Mouse (Mus musculus): ENCODE measurements around the gene Cacna1e. TPM values are rescaled to one million over a fixed set of nuclear protein-coding genes. Genes with fewer than 3 reads are reported as not detected.

Gene Cacna1e
- polyA plus RNA-seq, 1 experiment from 2014 or later = 0.45 TPM

DNA sequence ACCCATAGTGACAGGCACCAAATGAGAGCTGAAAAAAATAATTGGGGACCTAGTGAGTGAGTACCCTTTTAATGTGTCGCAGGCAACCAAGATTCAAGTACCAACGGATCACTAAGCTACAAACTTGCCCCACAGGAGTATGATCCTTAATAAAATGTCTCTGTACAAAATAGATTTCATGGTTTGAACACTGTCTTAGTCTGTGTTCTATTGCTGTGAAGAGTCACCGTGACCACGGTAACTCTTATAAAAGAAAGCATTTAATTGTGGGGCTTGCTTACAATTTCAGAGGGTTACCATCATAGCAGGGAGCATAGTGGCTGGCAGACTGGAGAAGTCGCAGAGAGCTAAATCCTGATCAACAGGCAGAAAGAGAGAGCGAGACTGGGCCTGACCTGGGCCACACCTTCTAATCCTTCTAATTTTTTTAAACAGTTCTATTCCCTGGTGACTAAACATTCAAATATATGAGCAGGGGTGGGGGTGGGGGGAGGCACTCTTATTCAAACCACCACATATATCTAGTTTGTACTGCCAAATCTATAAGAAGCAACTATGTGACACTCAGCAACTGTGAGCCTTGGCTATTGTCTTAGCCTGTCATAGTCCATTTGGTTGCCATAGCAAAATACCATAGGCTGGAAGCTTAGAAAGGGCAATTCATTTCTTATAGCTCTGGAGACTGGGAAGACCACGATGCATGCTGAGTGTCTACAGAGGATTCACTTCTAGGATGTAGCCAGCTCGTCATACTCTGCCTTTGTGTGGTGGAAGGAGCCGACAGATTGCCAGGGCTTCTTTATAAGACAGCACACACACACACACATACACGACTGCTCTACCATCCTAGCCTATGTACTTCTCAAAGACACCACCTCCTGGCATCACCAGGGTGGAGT is 52.8 kb downstream of the Cacna1e start:
- H3K9ac ChIP-seq = no peak overlapping the region
- 80% methylated on average over 10 of the region's 10 CpGs for WGBS

DNA sequence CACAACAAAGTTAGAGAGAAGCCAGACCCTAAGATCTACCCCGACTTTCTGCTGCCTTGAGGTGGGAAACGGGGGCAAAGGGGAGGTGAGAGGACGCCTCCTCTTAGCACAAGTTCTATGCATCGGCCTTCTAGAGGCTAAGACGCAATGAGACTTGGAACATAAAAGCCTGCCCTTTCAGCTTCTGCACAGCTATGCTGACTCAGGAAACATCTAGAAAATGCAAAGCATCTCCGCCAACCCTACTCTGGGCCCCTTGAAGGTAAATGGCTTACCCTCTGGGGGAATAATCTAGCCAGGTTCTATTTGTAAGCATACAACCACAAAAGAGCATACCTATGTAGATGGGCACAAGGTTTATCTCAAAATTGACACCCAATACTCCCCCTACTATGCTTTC is 54.2 kb downstream of the Cacna1e start:
- Histone ChIP-seq H3K4me1 (no peaks in the 10 kb centered on the region), H3K4me3 (no peak overlapping the region), H3K27me3 (no peaks in the 10 kb centered on the region), H3K9me3 (no peaks in the 10 kb centered on the region), H3K4me2 (no peak overlapping the region), H3K9ac (no peak overlapping the region), H3K36me3 (no peaks in the 10 kb centered on the region), H3K27ac (no peak overlapping the region)
- no peak for ATAC-seq (ENCODE audit: borderline replicate concordance, extremely low read depth, low FRiP score, low TSS enrichment)
- 77% methylated on average over 6 of the region's 6 CpGs for WGBS

More for the DNA sequence above, 52.8 kb downstream of the Cacna1e start:
- no peaks in the 10 kb centered on the region for H3K9me3 ChIP-seq
- no peaks in the 10 kb centered on the region for H3K36me3 ChIP-seq
- no peaks in the 10 kb centered on the region for H3K4me1 ChIP-seq
- no peak for ATAC-seq (ENCODE audit: borderline replicate concordance, extremely low read depth, low FRiP score, low TSS enrichment)
- no peak overlapping the region for H3K27ac ChIP-seq
- no peaks in the 10 kb centered on the region for H3K27me3 ChIP-seq
- no peak overlapping the region for H3K4me3 ChIP-seq
- no peak overlapping the region for H3K4me2 ChIP-seq

DNA sequence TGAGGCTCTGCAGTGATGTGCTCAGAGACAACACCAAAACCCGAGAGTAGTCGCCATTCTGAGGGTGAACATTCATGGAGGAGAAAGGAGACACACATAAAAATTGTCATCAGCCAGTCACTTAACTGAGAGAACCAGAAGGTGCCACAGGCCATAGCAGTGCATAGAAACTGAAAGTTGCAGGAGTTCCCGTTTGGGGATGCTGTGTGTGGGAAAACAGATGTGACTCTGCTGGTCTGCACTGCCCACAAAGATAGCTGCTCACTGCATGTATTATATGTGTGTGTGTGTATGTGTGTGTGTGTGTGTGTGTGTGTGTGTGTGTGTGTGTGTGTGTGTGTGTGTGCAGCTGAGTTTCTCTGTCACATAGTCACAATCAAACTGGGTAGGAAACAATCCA is 61.2 kb downstream of the Cacna1e start:
- no peaks in the 10 kb centered on the region for H3K27me3 ChIP-seq
- 43% methylated on average over 3 of the region's 3 CpGs for WGBS
- no peak overlapping the region for H3K4me2 ChIP-seq
- H3K9me3 ChIP-seq = no peaks in the 10 kb centered on the region
- H3K4me3 ChIP-seq = no peak overlapping the region
- H3K9ac ChIP-seq = no peak overlapping the region
- no peaks in the 10 kb centered on the region for H3K4me1 ChIP-seq
- no peak for ATAC-seq (ENCODE audit: borderline replicate concordance, extremely low read depth, low FRiP score, low TSS enrichment)
- no peak overlapping the region for H3K27ac ChIP-seq
- no peaks in the 10 kb centered on the region for H3K36me3 ChIP-seq

DNA sequence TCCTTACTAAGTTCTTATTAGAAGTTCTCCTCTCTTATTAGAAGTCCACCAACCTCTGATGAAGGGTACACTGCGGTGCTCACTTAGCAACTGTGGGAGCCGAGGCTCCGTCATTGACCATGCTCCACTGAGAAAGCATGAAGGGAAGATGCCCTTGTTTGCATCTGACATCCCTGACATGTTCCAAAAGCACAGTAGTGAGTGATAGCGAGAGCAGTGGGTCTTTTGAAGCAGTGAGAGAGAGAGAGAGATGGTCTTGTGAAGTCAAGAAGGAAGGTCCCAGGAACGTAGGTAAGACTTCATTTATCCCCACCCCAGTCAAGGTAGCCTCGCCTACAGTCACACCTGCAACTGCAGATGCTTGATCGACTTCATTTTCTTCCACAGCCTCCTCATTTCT is 63.9 kb downstream of the Cacna1e start:
- Histone ChIP-seq H3K27me3 (no peaks in the 10 kb centered on the region), H3K4me1 (no peaks in the 10 kb centered on the region), H3K36me3 (no peaks in the 10 kb centered on the region), H3K9me3 (no peaks in the 10 kb centered on the region), H3K4me3 (no peak overlapping the region), H3K27ac (no peak overlapping the region), H3K4me2 (no peak overlapping the region), H3K9ac (no peak overlapping the region)
- ATAC-seq (ENCODE audit: borderline replicate concordance, extremely low read depth, low FRiP score, low TSS enrichment) = no peak
- 84% methylated on average over 7 of the region's 7 CpGs for WGBS

DNA sequence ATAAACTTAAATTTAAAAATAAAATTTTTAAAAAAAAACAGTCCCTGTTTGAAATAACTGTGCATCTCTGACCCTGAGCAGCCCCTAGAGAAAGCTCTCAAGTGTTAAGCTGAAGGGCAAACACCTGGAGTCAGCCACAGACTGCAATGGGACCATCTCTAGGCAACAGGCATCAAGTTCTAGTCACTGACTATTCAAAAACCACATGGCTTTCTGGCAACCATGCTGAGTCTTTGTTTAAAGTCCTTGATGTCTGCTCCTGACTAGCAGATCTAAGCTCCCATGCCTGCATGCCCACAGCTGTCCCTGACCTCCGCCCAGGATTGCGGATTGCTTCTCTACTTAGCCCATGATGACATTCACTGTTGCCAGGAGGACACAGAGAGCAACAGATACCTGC is 64.3 kb downstream of the Cacna1e start:
- no peaks in the 10 kb centered on the region for H3K36me3 ChIP-seq
- H3K27ac ChIP-seq = no peak overlapping the region
- no peaks in the 10 kb centered on the region for H3K4me1 ChIP-seq
- H3K4me3 ChIP-seq = no peak overlapping the region
- no peak for ATAC-seq (ENCODE audit: borderline replicate concordance, extremely low read depth, low FRiP score, low TSS enrichment)
- no peaks in the 10 kb centered on the region for H3K9me3 ChIP-seq
- H3K9ac ChIP-seq = no peak overlapping the region
- H3K4me2 ChIP-seq = no peak overlapping the region
- 66% methylated on average over 2 of the region's 2 CpGs for whole genome bisulfite sequencing
- H3K27me3 ChIP-seq = no peaks in the 10 kb centered on the region

DNA sequence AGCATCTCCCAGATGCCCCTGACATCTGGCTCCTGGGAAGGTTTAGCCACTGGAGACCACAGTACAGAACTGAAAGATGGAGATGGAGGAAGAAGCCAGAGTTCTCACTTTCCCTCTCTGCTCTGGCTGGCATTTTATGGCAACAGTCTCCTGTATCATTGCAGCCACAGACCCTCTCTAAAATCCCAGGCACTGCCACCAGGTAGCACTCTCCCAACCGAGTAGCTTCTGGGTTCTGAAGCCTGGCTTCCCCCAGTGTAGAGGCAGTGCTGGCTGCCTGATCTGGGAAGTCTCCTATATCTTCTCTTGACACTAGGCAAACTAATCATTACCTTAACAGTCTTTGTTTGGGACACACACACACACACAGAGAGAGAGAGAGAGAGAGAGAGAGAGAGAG is 65.6 kb downstream of the Cacna1e start:
- Histone ChIP-seq H3K4me2 (no peak overlapping the region), H3K27me3 (no peaks in the 10 kb centered on the region), H3K9ac (no peak overlapping the region), H3K36me3 (no peaks in the 10 kb centered on the region), H3K4me1 (no peaks in the 10 kb centered on the region), H3K27ac (no peak overlapping the region), H3K9me3 (no peaks in the 10 kb centered on the region), H3K4me3 (no peak overlapping the region)
- ATAC-seq (ENCODE audit: borderline replicate concordance, extremely low read depth, low FRiP score, low TSS enrichment) = no peak
- WGBS = 32% methylated on average over 1 of the region's 1 CpGs

DNA sequence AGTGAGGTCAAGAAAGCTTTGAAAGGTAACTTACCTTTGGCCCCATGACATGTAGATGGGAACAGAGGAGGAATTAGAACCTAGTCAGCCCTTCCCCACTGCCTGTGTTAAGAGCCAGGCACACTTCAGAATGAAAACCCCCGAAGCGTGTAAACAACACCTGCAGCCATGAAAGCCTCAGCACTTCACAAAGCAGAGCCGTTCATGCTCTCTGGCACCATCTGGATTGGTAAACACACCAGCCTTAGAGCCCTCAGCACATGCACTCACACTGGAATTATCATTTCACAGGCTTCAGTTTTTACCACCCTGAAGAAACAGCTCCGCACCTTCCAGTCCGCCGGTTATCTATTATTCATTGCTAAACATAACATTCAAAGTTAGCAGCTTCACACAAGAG is 67.5 kb downstream of the Cacna1e start:
- Histone ChIP-seq H3K4me2 (no peak overlapping the region), H3K9ac (no peak overlapping the region), H3K4me3 (no peak overlapping the region), H3K9me3 (no peaks in the 10 kb centered on the region), H3K36me3 (no peaks in the 10 kb centered on the region), H3K4me1 (no peaks in the 10 kb centered on the region), H3K27me3 (no peaks in the 10 kb centered on the region), H3K27ac (no peak overlapping the region)
- 45% methylated on average over 6 of the region's 6 CpGs for WGBS
- no peak for ATAC-seq (ENCODE audit: borderline replicate concordance, extremely low read depth, low FRiP score, low TSS enrichment)

DNA sequence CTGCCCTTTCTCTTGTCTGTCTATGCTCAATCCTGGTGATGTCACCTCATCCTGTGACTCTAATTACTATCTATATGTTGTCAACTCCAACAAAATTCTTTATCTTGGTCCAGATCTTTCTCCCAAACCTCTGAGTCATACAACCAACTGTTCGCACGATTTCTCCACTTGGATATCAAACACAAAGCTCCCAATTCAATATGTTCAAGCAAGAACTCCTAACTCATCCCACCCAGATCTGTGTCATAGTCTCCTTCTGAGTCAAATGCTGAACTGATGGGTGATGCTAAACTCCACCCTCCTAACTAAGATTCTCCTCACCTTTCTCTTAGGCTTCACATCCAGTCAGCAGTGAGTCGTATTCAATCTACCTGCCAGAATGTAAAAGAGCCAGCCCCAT is 68.0 kb downstream of the Cacna1e start:
- ATAC-seq (ENCODE audit: borderline replicate concordance, extremely low read depth, low FRiP score, low TSS enrichment) = no peak
- Histone ChIP-seq H3K4me1 (no peaks in the 10 kb centered on the region), H3K4me3 (no peak overlapping the region), H3K9me3 (no peaks in the 10 kb centered on the region), H3K27me3 (no peaks in the 10 kb centered on the region), H3K36me3 (no peaks in the 10 kb centered on the region), H3K9ac (no peak overlapping the region), H3K4me2 (no peak overlapping the region), H3K27ac (no peak overlapping the region)
- WGBS = 81% methylated on average over 3 of the region's 3 CpGs

DNA sequence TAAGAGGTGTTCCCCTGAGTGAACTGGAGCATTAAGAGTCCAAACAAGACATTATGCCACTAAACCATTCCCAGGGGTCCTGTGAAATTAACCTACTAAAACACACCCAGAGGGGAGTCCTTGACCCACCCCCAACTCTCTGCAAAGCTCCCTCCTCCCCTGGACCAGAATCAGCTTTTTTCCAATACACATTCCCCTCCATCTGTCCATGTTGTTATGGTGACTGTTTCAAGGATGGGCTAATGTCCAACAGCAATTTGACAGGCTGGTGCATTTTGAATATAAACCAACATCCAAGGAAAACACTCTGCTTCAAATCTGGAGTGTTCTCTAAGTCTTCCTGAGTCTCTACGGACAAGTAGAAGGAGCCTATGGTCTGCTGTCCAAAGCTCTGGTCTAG is 78.6 kb downstream of the Cacna1e start:
- H3K4me3 ChIP-seq = no peak overlapping the region
- H3K4me1 ChIP-seq = no peaks in the 10 kb centered on the region
- H3K9ac ChIP-seq = no peak overlapping the region
- no peaks in the 10 kb centered on the region for H3K36me3 ChIP-seq
- no peak overlapping the region for H3K27ac ChIP-seq
- no peaks in the 10 kb centered on the region for H3K27me3 ChIP-seq
- ATAC-seq (ENCODE audit: borderline replicate concordance, extremely low read depth, low FRiP score, low TSS enrichment) = no peak
- H3K4me2 ChIP-seq = no peak overlapping the region
- no peaks in the 10 kb centered on the region for H3K9me3 ChIP-seq
- 81% methylated on average over 1 of the region's 1 CpGs for WGBS

DNA sequence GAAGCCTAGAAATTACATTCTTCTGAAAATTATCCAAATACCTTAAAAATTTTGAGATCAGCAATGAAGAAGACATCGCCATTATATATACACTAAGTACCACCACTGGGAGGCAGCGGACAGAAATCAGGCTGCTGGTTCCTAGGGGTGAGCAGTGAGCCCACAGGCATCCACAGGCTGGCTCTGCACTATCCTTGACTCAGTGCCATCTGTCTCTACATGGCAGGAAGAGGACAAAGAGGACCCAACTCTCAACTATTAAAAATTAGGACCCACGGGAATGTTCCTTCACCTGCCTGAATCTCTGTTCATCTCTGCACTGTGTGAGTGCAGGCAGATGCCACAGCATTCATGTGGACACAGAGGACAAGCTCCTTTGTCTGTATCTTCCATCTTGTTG is 79.3 kb downstream of the Cacna1e start:
- Histone ChIP-seq H3K36me3 (no peaks in the 10 kb centered on the region), H3K27me3 (no peaks in the 10 kb centered on the region), H3K4me1 (no peaks in the 10 kb centered on the region), H3K4me3 (no peak overlapping the region), H3K9ac (no peak overlapping the region), H3K27ac (no peak overlapping the region), H3K9me3 (no peaks in the 10 kb centered on the region), H3K4me2 (no peak overlapping the region)
- no peak for ATAC-seq (ENCODE audit: borderline replicate concordance, extremely low read depth, low FRiP score, low TSS enrichment)
- 94% methylated on average over 3 of the region's 3 CpGs for WGBS

DNA sequence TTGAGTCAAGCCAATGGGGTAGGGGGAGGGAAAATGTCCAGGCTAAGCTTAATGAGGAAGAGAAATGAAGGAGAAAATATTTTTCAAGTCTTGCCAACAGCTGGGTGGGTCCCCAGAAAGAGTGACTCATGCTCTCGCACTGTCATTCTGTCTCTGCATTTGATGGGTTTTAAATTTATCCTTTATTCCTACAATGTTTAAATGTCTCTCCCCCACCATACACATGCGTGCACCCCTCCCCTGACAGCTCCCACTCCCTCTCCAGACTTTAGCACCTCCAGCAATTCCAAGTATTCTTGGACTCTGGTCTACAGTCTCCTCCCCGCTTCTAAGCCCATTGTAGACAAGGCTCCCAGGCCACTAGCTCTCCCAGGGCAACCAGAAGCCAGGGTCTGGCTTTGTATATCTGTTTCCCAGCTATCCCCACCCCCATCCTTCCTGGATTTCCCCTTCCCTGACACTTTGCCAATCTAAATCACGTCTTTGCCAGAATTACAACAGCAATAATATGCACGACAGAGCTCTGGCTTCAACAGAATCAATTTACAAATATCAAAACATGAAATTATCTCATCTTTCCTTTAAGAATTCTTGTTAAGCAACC is 81.9 kb downstream of the Cacna1e start:
- no peaks in the 10 kb centered on the region for H3K36me3 ChIP-seq
- H3K4me2 ChIP-seq = no peak overlapping the region
- H3K4me3 ChIP-seq = no peak overlapping the region
- H3K27ac ChIP-seq = no peak overlapping the region
- ATAC-seq (ENCODE audit: borderline replicate concordance, extremely low read depth, low FRiP score, low TSS enrichment) = no peak
- H3K9me3 ChIP-seq = no peaks in the 10 kb centered on the region
- H3K27me3 ChIP-seq = no peaks in the 10 kb centered on the region
- H3K9ac ChIP-seq = no peak overlapping the region
- no peaks in the 10 kb centered on the region for H3K4me1 ChIP-seq
- WGBS = 37% methylated on average over 5 of the region's 5 CpGs

DNA sequence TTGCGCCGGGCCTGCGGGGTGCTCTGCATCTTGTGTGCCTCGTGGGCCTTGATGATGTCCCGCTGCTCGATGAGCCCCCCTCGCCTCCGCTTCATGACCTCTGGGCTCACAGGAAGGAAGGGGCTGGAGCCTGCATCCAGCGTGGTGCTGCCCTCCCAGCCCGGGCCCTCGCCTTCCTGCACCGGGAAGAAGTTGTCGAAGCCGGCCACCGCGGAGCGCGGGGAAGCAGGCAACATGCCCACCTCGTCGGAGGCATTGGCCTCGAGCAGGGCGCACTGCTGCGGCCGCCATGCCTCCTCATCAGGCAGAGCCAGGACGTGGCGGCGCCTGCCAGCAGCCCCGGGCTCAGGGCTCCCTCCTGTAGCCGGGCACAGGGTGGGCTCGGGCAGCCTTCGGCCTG is 85.0 kb downstream of the Cacna1e start:
- no peak overlapping the region for H3K9ac ChIP-seq
- ATAC-seq (ENCODE audit: borderline replicate concordance, extremely low read depth, low FRiP score, low TSS enrichment) = no peak
- H3K4me3 ChIP-seq = no peak overlapping the region
- H3K36me3 ChIP-seq = no peaks in the 10 kb centered on the region
- WGBS = 75% methylated on average over 30 of the region's 31 CpGs
- H3K27ac ChIP-seq = no peak overlapping the region
- H3K4me1 ChIP-seq = no peaks in the 10 kb centered on the region
- H3K27me3 ChIP-seq = no peaks in the 10 kb centered on the region
- H3K9me3 ChIP-seq = no peaks in the 10 kb centered on the region
- no peak overlapping the region for H3K4me2 ChIP-seq
